Mouse (Mus musculus) retina, adult 2 months (tissue): ENCODE results near the gene Phc2.

ENCODE experiments used
- DNase-seq: peaks from one replicate; pipeline ENCODE4 v3.0.0-alpha.2; 2012; ENCODE audit warnings: low read depth, low spot score

Gene Phc2

DNA sequence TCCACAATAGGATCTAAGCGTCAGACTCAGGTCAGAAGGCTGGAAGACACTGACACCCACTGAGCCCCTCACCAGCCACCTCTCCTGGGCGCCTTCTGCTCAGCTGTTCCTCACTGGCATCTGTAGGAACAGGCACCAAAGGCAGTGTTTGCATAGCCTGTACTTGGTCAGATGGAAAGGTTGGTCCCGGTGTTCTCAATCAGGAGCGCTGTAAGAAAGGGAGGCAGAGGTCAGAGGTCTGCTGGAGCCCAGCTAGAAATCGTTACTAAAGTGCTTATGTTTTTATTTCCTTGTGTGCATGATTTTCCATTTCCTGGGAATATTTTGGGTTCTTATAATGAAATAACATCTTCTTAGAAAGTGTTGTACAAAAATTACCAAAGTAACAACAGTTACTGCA lies 87.4 kb downstream of the Phc2 start:
- DNase-seq = no peak

DNA sequence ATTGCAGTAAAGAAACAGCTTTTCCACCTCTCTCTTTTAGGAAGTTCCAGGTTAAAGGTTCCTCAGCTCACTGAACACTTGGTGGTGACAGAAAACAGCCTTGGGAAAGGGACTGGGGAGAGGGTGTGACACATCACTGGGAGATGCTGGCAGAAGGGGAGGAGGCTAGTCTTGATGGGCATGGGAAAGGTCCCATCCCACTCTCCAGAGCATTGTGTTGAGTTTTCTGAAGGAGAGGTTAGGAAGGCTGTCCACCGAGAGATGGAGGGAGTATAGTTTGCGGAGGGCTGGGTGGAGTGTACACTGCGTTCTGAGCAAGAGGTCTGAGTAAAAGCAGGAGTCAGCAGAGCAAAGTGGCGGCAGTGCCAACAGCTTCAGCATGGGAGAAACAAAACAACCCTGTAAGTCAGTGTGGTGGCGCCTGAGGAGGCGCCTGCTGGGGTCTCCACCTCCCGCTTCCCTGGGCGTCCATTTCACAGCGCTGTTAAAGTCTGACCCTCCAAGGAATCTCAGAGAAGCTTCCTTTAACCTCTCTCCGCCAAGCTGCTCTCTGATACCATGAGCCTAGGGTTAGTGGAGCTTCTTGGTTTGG lies 88.0 kb downstream of the Phc2 start:
- no peak for DNase-seq

DNA sequence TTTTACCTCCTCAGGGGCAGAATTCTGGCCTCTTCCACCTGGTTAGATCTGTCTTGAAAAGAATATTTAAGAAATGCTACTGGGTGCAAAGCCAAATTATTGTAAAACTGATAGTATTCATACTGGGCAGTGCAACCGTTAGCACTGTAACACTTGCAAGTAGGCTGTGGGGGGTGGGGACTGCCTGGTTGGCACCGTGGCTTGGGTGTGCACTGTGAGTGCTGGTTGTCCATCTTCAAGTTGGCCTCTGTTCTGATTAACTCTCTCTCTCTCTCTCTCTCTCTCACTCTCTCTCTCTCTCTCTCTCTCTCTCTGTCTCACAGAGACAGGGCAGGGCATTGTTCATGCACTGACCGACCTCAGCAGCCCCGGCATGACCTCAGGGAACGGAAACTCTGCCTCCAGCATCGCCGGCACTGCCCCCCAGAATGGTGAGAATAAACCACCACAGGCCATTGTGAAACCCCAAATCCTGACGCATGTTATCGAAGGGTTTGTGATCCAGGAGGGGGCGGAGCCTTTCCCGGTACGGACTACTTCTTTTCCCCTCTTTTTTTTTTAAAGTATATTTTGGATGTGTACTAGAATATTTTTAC lies 88.6 kb downstream of the Phc2 start:
- DNase-seq = no peak

DNA sequence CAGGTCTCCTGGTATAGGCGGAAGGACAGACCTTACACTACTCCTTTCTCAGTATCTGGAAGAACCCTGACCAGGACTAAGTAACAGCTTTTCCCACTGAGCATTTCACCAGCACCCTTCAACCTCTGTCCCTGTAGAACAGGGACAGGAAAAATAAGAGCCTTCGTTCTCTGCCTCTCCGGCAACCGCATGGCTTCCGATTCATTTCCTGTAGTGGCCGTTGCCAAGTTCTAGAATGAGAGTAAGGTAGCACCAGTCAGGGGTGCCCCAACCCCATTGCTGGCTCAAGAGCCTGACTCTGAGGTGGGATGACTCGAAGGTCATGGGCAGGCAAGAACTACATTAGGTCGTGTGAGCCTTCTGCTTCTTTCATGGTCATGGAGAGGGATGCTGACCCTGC lies 90.7 kb downstream of the Phc2 start:
- no peak for DNase-seq

DNA sequence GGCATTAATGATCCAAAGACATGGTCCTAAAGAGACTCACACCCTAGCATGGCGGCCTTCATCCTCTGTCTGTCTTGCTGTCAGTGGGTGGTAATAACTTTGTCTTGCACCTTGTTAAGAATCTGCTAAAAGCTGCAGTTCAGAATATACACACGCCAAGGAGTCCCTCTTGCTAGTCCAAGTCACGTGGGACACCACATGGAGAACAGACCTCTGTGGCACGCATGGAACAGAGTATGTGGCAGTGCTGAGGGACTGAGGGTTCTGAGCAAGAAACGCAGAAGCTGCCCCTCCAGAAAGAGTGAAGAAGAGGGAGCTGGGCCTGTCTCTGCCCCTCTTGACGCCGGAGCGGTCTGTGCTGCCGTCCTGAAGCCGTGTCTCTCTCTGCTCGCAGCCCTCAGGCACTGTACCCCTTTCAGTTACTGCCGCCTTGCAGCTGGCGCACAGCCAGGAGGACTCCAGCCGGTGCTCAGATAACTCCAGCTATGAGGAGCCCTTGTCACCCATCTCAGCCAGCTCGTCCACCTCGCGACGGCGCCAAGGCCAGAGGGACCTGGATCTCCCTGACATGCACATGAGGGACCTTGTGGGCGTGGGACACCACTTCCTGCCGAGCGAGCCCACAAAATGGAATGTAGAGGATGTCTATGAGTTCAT lies 93.2 kb downstream of the Phc2 start:
- no peak for DNase-seq

DNA sequence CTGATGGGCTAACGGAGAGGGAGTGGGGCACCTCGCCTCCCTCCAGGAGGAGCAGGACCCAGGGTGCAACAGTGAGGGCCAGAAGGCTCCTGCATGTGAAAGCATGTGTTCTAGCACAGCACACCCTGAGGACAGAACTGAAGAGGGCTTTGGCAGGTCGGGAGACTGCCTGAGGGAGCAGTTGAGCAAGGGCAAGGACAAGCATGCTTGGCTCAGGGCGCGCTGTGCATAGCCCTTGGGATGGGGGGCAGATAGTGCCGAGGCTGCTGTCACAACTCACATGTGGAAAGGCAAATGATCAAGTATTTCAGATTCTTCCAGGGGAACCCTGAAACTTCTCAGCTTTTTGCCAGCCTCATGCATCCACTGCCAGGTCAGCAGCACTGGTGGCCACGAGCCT lies 93.8 kb downstream of the Phc2 start:
- DNase-seq = no peak

DNA sequence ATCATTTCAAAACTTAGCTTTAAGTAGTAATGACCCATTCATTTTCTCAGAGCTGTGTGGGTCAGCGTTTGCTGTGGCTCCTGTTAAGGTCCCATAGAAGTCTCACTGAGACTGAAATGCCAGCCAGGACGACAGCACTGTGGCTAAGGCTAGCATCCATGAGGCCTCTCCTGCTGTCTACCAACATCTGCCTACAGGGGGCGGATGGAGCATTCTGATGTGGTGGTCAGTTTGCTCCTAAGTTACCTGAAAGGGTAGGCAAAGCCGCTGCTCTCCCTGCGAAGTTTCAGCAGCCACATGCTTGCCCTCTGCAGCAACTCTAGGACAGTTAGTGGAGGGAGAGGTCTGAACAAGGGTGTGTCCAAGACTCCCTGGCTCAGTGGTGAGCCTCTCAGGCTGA lies 96.5 kb downstream of the Phc2 start:
- DNase-seq = no peak

DNA sequence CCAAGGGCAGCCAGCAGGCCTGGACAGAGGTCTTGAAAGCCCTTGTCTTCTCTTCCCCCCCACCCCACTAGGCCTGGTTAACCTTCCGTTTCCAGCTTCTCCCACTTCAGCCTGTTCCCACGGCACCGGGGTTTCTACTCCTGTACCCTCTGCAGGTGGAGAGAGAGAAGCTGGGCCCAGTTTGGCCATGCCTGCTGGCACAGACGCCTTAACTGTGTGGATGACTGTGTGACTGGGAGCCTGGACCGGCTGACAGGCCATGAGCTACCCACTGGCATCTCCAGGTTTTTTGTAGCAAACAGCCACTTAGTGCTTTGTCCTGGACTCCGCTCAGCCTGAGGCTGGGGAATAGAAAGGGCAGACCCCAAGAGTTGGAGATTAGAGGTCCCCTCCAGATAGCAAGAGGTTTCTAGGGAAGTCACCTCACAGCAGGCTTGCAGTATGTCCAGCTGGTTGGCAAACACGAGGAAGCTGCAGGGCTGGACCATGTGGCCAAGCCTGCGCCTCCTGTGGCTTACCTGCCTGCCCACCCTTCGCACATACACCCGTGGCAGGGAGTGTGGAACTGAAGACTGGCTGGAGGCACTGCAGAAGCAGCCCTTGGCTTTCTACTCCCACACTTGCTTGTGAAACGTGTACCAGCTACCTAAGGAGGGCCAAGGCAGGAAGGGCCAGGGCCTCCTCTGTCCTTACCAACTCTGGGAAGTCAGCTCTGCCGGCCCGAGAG lies 97.7 kb downstream of the Phc2 start:
- DNase-seq = no peak

DNA sequence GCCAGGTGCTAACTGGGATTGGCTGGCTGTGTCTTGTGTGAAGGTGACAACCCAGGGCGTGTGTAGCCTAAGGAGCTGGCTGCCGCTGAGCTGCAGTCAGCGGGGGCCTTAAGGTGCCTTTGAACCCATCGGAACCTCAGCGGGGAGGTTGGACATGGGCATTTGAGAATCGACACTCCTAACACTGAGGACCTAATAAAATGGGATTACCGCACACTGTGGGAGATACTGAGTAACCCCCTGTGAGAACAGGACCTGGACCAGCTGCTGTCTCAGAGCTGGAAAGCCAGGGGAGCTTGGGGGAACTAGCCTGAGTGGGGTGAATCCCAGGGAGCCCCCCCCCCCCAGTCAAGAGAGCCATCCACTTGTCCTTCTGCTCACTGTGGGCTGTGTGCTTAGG lies 99.1 kb downstream of the Phc2 start:
- DNase-seq = no peak

DNA sequence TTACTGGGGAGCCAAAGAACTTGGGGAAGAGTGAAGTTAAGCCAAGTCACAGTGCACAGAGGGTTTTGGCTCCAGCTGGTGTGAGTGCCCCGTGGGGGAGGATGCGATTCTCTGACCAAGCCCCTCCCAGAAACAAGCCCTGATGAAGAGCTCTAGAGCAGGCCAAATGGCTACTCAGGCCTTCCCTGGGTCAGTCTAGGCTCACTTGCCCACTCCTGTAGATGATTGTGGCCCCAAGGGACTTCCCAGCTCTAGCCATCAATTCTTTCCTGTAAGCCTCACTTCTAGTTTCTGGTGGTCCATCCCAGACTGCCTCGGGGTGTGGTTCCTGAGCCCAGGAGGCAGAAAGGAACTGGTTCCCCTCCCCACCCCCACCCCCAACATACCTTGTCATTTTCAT lies 100.6 kb downstream of the Phc2 start, which contains the start of gene A3galt2:
Gene A3galt2 (plus strand): TSS at position 301 of the 400 bp plus-strand sequence.
- DNase-seq = no peak

DNA sequence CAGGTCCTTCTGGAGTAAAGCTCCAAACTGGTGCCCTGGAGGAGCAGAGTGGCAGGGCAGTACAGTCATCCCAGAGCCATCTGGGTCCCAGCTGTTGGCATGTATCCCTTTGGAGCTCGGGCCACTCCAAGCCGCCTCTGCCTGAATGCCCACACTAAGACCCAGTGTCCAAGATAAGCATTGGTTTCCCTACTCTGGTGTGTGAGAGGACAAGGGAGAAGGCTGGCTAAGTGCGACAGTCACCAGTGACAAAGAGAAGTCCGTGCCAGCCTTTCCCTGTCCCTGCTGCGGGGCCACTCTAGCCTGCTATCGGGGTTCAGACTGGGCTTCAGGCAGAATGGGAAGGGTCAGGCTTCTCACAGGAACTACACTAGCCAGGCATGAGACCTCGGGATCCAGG lies 101.4 kb downstream of the Phc2 start:
- no peak for DNase-seq

DNA sequence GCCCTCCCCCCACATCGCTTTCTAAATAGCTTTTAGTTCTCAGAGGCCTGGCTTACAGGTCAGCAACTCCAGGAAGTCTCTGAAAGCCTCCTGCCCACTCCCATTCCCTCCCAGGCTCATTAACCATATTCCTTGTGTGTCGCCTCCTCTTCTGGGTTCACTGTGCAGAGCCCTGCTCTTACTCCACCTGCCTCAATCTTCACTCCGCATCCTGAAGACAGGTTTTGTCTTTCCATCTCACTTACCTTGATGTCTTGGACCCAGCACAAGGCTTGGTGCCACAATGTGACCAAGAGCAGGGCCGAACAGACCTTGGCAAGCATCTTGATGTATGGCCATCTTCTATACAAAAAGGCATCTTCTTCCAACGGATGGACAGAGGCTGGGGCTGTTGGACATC lies 104.7 kb downstream of the Phc2 start:
- DNase-seq = no peak

DNA sequence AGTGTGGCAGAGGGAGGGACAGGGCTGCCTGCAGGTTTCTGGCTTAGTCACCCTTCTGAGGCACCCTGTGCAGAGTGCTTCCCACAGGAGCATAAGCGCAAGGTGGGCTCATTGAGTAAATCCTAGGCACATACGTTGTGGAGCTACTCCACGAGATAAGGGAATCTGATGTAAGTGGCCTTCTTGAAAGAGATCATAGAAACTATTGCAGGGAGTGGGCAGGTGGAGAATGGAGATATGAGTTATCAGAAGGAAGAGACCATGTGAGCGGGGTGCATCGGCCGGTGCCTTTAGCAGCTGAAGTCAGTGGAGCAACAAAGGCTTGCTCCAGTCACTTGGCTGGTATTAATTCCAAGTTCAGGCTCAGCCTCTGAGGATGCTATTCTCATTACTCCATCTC lies 105.5 kb downstream of the Phc2 start:
- DNase-seq = no peak

DNA sequence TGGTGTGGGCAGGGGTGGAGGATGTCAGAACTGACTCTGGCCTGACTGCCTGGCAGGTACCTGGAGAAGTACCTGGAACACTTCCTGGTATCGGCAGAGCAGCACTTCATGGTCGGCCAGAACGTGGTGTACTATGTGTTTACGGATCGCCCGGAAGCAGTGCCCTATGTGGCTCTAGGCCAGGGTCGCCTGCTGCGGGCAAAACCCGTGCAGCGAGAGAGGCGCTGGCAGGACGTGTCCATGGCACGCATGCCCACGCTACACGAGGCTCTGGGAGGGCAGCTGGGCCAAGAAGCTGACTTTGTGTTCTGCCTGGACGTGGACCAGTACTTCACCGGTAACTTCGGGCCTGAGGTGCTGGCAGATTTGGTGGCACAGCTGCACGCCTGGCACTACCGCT lies 112.4 kb downstream of the Phc2 start:
- DNase-seq = no peak

DNA sequence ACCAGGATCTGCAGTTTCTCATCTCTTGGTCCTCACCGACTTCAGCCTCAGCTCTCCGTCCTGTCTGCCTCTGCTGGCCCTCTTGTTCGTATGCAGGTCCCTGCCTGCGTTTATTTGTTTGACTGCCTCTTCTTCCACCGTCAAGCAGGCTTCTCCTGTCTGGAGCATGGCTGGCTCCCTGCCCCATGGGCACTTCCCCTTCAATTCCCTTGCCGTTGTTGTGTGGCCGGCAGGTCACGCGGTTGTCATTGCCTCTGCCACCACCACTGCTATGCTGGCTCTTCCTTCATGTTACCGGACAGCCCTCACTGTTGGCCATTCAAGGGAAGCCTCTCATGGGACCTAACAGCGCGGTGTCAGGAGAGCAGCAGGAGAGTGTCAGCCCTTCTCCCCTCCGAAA lies 113.6 kb downstream of the Phc2 start:
- no peak for DNase-seq

DNA sequence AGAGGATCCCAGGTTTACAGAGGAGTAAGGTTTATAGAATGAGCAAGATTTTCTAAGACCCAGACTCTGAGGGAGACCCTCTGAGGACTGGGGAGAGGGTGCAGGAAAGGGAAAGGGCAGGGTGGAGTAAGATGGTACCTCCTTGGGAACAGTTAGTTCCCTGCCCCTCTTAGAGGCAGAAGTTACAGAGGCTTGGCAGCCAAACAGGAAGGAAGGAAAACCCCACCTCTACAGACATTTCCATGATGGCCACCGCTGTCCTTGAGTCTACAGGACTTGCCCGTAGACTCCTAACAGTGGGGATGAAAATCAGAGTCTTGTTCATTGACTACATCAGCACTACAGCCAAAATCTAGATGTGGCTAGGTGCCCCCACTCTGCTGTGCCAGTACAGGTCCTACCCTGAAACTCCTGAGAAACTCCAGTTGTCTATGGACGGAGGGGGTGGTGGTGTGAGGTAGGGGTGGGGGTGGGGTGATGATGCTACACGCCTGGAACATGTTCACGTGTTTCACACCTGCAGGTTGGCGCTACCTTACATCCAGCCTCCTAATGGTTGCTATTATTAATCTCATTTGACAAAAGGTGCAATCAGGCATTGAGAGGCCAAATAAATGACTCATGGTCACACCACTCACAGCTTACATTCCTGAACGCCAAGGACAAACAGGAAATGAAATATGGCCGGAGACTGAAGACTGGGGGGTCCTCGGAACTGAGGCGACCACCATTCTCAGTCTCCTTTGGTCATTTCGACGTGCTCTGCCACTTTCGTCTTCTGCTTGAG lies 115.3 kb downstream of the Phc2 start:
- DNase-seq = no peak

DNA sequence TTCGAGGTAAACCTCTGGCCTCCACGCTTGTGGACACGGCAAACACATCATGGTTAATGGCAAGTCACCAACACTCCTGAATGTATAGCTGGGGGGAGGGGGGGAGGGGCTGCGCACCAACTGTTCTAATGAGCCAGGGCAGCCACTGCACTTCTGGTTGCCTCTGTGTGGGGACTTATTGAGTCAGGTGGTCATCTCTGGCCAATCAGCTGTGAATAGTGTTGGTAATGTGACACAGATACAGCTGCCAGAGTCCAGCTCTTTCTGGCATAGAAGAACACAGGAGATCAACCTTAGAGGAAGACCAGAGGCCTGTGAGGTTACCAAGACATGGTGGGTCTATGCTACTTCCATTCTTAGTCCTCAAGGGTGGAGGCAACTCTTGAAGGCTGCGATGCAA lies 116.2 kb downstream of the Phc2 start:
- DNase-seq = no peak

DNA sequence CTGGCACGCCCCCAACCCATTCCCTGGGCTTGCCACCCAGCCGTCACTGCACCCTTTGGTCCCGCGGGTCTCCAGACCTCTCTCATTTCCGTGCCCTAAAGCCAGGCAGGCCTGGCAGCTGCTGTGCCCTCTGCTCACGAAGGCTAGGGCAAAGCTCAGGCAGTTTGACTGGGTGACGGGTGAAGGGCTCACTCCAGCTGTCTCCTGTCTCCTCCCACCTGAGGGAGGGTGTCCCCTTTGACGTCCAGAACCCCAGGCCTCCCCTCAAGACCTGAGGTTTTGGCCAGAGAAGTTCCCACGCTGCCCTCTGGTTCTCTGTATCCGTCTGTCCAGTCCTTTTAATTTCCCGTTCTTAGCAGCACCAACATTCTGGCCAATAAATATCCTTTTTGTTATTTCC lies 119.3 kb downstream of the Phc2 start:
- DNase-seq = no peak

DNA sequence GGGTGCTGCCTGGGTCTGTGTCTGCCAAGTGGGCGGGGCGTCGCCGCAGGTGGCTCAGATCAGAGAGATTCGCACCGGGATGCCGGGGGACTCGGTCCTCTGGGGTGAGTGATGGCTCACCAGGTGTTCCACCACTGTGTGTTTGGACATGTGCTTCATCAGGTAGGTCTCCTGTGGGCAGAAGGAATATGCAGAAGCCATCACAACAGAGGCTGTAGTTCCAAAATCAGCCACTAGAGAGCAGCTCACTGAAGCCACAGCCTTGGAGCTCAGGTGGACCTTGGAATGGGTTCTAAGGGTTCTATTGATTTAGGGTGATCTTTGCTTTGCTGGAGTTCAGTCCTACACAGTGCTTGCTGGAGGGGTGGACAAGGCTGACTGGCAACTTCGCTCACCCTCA lies 120.0 kb downstream of the Phc2 start:
- DNase-seq = peak; percentile 37

DNA sequence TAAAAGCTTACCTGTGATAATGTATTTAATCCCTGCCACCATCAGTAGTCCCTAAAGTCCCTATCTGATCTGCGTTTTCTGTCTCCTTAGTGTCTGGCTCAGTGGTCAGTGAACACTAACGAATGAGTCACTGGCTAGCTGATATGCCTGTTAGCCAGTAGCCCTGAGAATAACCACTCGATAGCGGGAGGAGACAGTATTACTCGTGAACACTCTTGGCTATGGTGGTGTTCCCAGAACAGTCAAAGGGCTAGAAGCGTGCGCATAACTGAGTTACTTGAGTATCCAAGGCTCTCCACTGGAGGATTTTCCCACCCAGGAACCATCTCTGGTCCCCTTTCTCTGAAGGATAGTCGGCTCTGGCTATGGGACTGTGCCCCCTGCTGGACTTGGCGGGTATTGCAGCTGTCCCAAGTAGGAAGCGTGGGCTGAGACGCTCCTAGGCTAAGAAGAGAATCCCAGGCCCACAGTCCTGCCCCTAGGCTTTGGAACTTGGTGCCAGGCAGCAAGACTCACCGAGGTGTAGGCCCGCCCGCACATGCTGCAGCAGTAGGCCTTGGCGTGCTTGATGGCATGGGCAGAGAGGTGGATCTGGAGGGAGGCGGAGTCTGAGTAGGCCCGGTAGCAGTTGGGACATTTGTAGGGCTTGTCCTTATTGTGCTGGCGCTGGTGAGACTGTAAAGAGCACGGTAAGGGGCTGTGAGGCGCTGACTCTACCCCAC lies 122.2 kb downstream of the Phc2 start:
- DNase-seq = peak; percentile 54

DNA sequence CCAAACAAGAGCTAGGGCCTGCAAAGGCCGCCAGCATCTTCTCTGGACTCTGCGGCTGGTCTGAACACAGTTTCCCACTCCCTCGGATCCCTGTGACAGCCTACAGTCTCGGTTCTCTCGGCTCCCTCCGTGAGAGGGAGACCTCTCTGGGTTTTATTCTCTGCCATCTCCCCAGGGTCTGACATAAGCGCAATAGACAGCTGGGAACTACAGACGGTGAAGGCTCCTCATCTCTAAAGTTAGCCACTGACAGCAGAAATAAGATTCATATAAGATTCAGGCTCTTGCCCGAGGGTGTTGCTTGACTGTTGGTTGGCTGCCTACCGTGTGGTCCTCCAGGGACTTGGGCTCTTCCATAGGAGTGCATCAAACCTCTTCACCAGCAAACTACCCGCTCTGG lies 123.1 kb downstream of the Phc2 start:
- DNase-seq = no peak
